Mouse (Mus musculus): ENCODE measurements at regions not wholly inside any gene's neighbourhood (a gene's known extent, or its start where the extent isn't known, plus 50 kb on each side); places are given as distances from the start of the nearest gene placed in this dataset.
A peak's percentile ranks its signal among the peaks of the same experiment; 100 is the strongest.

DNA sequence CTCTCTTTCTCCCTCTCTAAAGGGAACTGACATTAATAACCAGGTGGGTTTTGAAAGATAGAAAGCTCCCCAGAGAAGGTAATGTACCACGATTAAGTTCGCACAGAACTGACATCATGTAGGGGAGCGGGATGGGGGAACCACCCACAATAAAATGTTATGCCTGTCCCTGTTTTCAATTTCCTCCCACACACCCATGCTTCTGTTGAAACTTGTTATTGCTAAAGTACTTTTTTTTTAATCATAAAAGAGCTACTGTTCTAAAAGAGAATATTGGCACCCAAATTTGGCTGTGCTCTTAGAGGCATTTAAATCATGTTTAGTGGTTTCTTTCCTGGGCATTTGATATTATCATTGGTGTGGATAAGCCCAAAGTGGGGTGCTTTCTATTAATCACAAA, 82.6 kb upstream of the Phactr1 start:
- Histone ChIP-seq H3K27me3 (ENCODE audit: control insufficient read depth, insufficient read depth, low read length) (no peaks in the 10 kb centered on the region), H3K36me3 (replicated peaks; ENCODE audit: control insufficient read depth, insufficient read depth, low read depth, low read length) (no peaks in the 10 kb centered on the region), H3K4me2 (ENCODE audit: low read depth, low read length) (no peak overlapping the region), H3K9ac (replicated peaks; ENCODE audit: low read length) (no peak overlapping the region), H3K4me1 (ENCODE audit: control insufficient read depth, insufficient read depth, low read length) (no peaks in the 10 kb centered on the region), H3K4me3 (ENCODE audit: low read depth, low read length) (no peak overlapping the region), H3K27ac (replicated peaks; ENCODE audit: low read depth, low read length) (no peak overlapping the region), H3K9me3 (replicated peaks; ENCODE audit: control insufficient read depth, low read length) (no peaks in the 10 kb centered on the region)
- ATAC-seq (replicated peaks; ENCODE audit: insufficient number of reproducible peaks, low FRiP score, low TSS enrichment, low read depth), result no peak
- DNase-seq (ENCODE audit: low spot score), result no peak
- WGBS, result 82% methylated on average over 3 of the region's 3 CpGs

GRCm38 (mm10) chr13:42603308-42603707, 77.1 kb upstream of the Phactr1 start:
- H3K27ac ChIP-seq (replicated peaks; ENCODE audit: low read depth, low read length), result no peak overlapping the region
- DNase-seq (ENCODE audit: low spot score), result no peak
- H3K4me1 ChIP-seq (ENCODE audit: control insufficient read depth, insufficient read depth, low read length), result no peaks in the 10 kb centered on the region
- H3K36me3 ChIP-seq (replicated peaks; ENCODE audit: control insufficient read depth, insufficient read depth, low read depth, low read length), result no peaks in the 10 kb centered on the region
- no peak overlapping the region for H3K4me2 ChIP-seq (ENCODE audit: low read depth, low read length)
- no peak overlapping the region for H3K4me3 ChIP-seq (ENCODE audit: low read depth, low read length)
- H3K27me3 ChIP-seq (ENCODE audit: control insufficient read depth, insufficient read depth, low read length), result no peaks in the 10 kb centered on the region
- no peak for ATAC-seq (replicated peaks; ENCODE audit: insufficient number of reproducible peaks, low FRiP score, low TSS enrichment, low read depth)
- no peaks in the 10 kb centered on the region for H3K9me3 ChIP-seq (replicated peaks; ENCODE audit: control insufficient read depth, low read length)
- 82% methylated on average over 4 of the region's 4 CpGs for WGBS
- no peak overlapping the region for H3K9ac ChIP-seq (replicated peaks; ENCODE audit: low read length)

GRCm38 (mm10) chr13:42607735-42608134, 72.7 kb upstream of the Phactr1 start:
- H3K9me3 ChIP-seq (replicated peaks; ENCODE audit: control insufficient read depth, low read length), result no peaks in the 10 kb centered on the region
- no peaks in the 10 kb centered on the region for H3K36me3 ChIP-seq (replicated peaks; ENCODE audit: control insufficient read depth, insufficient read depth, low read depth, low read length)
- no peak for DNase-seq (ENCODE audit: low spot score)
- H3K4me3 ChIP-seq (ENCODE audit: low read depth, low read length), result no peak overlapping the region
- no peaks in the 10 kb centered on the region for H3K4me1 ChIP-seq (ENCODE audit: control insufficient read depth, insufficient read depth, low read length)
- no peak overlapping the region for H3K4me2 ChIP-seq (ENCODE audit: low read depth, low read length)
- WGBS, result 56% methylated on average over 10 of the region's 10 CpGs
- H3K27me3 ChIP-seq (ENCODE audit: control insufficient read depth, insufficient read depth, low read length), result no peaks in the 10 kb centered on the region
- ATAC-seq (replicated peaks; ENCODE audit: insufficient number of reproducible peaks, low FRiP score, low TSS enrichment, low read depth), result no peak
- H3K27ac ChIP-seq (replicated peaks; ENCODE audit: low read depth, low read length), result no peak overlapping the region
- no peak overlapping the region for H3K9ac ChIP-seq (replicated peaks; ENCODE audit: low read length)

GRCm38 (mm10) chr13:42608963-42609362, 71.5 kb upstream of the Phactr1 start:
- H3K9me3 ChIP-seq (replicated peaks; ENCODE audit: control insufficient read depth, low read length), result no peaks in the 10 kb centered on the region
- H3K36me3 ChIP-seq (replicated peaks; ENCODE audit: control insufficient read depth, insufficient read depth, low read depth, low read length), result no peaks in the 10 kb centered on the region
- H3K27me3 ChIP-seq (ENCODE audit: control insufficient read depth, insufficient read depth, low read length), result no peaks in the 10 kb centered on the region
- 18% methylated on average over 4 of the region's 4 CpGs for WGBS
- no peak overlapping the region for H3K9ac ChIP-seq (replicated peaks; ENCODE audit: low read length)
- H3K4me3 ChIP-seq (ENCODE audit: low read depth, low read length), result no peak overlapping the region
- H3K4me1 ChIP-seq (ENCODE audit: control insufficient read depth, insufficient read depth, low read length), result no peaks in the 10 kb centered on the region
- DNase-seq (ENCODE audit: low spot score), result peak; percentile 31
- H3K27ac ChIP-seq (replicated peaks; ENCODE audit: low read depth, low read length), result no peak overlapping the region
- no peak overlapping the region for H3K4me2 ChIP-seq (ENCODE audit: low read depth, low read length)
- ATAC-seq (replicated peaks; ENCODE audit: insufficient number of reproducible peaks, low FRiP score, low TSS enrichment, low read depth), result no peak

DNA sequence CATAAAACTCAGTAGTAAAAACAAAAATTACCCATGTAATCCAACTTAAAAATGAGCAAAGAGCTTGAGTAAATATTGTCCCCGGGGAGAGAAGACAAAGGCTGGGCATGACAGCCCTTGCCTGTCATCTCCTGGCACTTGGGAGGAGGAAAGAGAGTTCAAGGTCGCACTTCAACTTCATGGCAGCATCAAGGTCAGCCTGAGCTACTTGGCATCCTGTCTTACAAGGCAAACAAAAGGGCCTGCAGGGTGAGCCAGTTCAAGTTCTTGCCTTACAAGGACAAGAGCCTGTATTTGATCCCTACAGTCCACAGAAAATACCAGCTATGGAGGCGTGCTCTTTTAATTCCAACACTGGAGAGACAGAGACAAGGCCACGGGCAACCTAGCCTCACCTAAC, 67.1 kb upstream of the Phactr1 start:
- H3K4me3 ChIP-seq (ENCODE audit: low read depth, low read length), result no peak overlapping the region
- no peaks in the 10 kb centered on the region for H3K36me3 ChIP-seq (replicated peaks; ENCODE audit: control insufficient read depth, insufficient read depth, low read depth, low read length)
- 80% methylated on average over 4 of the region's 4 CpGs for WGBS
- ATAC-seq (replicated peaks; ENCODE audit: insufficient number of reproducible peaks, low FRiP score, low TSS enrichment, low read depth), result no peak
- H3K9me3 ChIP-seq (replicated peaks; ENCODE audit: control insufficient read depth, low read length), result no peaks in the 10 kb centered on the region
- DNase-seq (ENCODE audit: low spot score), result no peak
- no peaks in the 10 kb centered on the region for H3K4me1 ChIP-seq (ENCODE audit: control insufficient read depth, insufficient read depth, low read length)
- no peak overlapping the region for H3K27ac ChIP-seq (replicated peaks; ENCODE audit: low read depth, low read length)
- no peak overlapping the region for H3K4me2 ChIP-seq (ENCODE audit: low read depth, low read length)
- no peak overlapping the region for H3K9ac ChIP-seq (replicated peaks; ENCODE audit: low read length)
- no peaks in the 10 kb centered on the region for H3K27me3 ChIP-seq (ENCODE audit: control insufficient read depth, insufficient read depth, low read length)

GRCm38 (mm10) chr13:42615826-42616225, 64.6 kb upstream of the Phactr1 start:
- WGBS, result 95% methylated on average over 5 of the region's 5 CpGs
- no peaks in the 10 kb centered on the region for H3K9me3 ChIP-seq (replicated peaks; ENCODE audit: control insufficient read depth, low read length)

GRCm38 (mm10) chr13:42617225-42617624, 63.2 kb upstream of the Phactr1 start:
- ATAC-seq (replicated peaks; ENCODE audit: insufficient number of reproducible peaks, low FRiP score, low TSS enrichment, low read depth) (no peak), DNase-seq (ENCODE audit: low spot score) (no peak)
- Histone ChIP-seq H3K36me3 (replicated peaks; ENCODE audit: control insufficient read depth, insufficient read depth, low read depth, low read length) (no peaks in the 10 kb centered on the region), H3K27me3 (ENCODE audit: control insufficient read depth, insufficient read depth, low read length) (no peaks in the 10 kb centered on the region), H3K9me3 (replicated peaks; ENCODE audit: control insufficient read depth, low read length) (no peaks in the 10 kb centered on the region), H3K4me2 (ENCODE audit: low read depth, low read length) (no peak overlapping the region), H3K4me1 (ENCODE audit: control insufficient read depth, insufficient read depth, low read length) (no peaks in the 10 kb centered on the region), H3K27ac (replicated peaks; ENCODE audit: low read depth, low read length) (no peak overlapping the region), H3K9ac (replicated peaks; ENCODE audit: low read length) (no peak overlapping the region), H3K4me3 (ENCODE audit: low read depth, low read length) (no peak overlapping the region)
- 89% methylated on average over 6 of the region's 6 CpGs for WGBS

More at GRCm38 (mm10) chr13:42615826-42616225, 64.6 kb upstream of the Phactr1 start:
- H3K4me3 ChIP-seq (ENCODE audit: low read depth, low read length), result no peak overlapping the region
- DNase-seq (ENCODE audit: low spot score), result no peak
- H3K36me3 ChIP-seq (replicated peaks; ENCODE audit: control insufficient read depth, insufficient read depth, low read depth, low read length), result no peaks in the 10 kb centered on the region
- no peaks in the 10 kb centered on the region for H3K4me1 ChIP-seq (ENCODE audit: control insufficient read depth, insufficient read depth, low read length)
- H3K4me2 ChIP-seq (ENCODE audit: low read depth, low read length), result no peak overlapping the region
- ATAC-seq (replicated peaks; ENCODE audit: insufficient number of reproducible peaks, low FRiP score, low TSS enrichment, low read depth), result no peak
- no peaks in the 10 kb centered on the region for H3K27me3 ChIP-seq (ENCODE audit: control insufficient read depth, insufficient read depth, low read length)
- no peak overlapping the region for H3K9ac ChIP-seq (replicated peaks; ENCODE audit: low read length)
- H3K27ac ChIP-seq (replicated peaks; ENCODE audit: low read depth, low read length), result no peak overlapping the region

- Histone ChIP-seq H3K36me3 (replicated peaks; ENCODE audit: control insufficient read depth, insufficient read depth, low read depth, low read length) (no peaks in the 10 kb centered on the region), H3K9ac (replicated peaks; ENCODE audit: low read length) (no peak overlapping the region), H3K27me3 (ENCODE audit: control insufficient read depth, insufficient read depth, low read length) (no peaks in the 10 kb centered on the region), H3K9me3 (replicated peaks; ENCODE audit: control insufficient read depth, low read length) (no peaks in the 10 kb centered on the region), H3K4me2 (ENCODE audit: low read depth, low read length) (no peak overlapping the region), H3K27ac (replicated peaks; ENCODE audit: low read depth, low read length) (no peak overlapping the region), H3K4me3 (ENCODE audit: low read depth, low read length) (no peak overlapping the region), H3K4me1 (ENCODE audit: control insufficient read depth, insufficient read depth, low read length) (no peaks in the 10 kb centered on the region)
- 47% methylated on average over 4 of the region's 4 CpGs for WGBS
- peak; percentile 29 for DNase-seq (ENCODE audit: low spot score)
- no peak for ATAC-seq (replicated peaks; ENCODE audit: insufficient number of reproducible peaks, low FRiP score, low TSS enrichment, low read depth)
Observed at GRCm38 (mm10) chr13:42617844-42618243, 62.6 kb upstream of the Phactr1 start.
